Mouse (Mus musculus): ENCODE measurements around the gene Lurap1. TPM values are rescaled to one million over a fixed set of nuclear protein-coding genes. Genes with fewer than 3 reads are reported as not detected.

Gene Lurap1
- polyA plus RNA-seq, 1 experiment from 2014 or later: 2.2 TPM

- DNase-seq (ENCODE audit: low spot score): no peak
- Histone ChIP-seq H3K4me3 (peak overlapping the region; percentile 86), H3K27ac (replicated peaks) (peak overlapping the region; percentile 97), H3K36me3 (replicated peaks) (peaks cover 43% of the 10 kb centered on the region), H3K27me3 (replicated peaks; ENCODE audit: low read depth, poor library complexity, severe bottlenecking) (no peaks in the 10 kb centered on the region), H3K9me3 (peaks cover 3% of the 10 kb centered on the region; the same call in 1 of the 2 replicates), H3K4me1 (peaks cover 16% of the 10 kb centered on the region)
- WGBS: 25% methylated on average over 4 of the region's 4 CpGs
These were observed 296 bp downstream of the Lurap1 start for GRCm38 (mm10) chr4:116150862-116151221.

DNA sequence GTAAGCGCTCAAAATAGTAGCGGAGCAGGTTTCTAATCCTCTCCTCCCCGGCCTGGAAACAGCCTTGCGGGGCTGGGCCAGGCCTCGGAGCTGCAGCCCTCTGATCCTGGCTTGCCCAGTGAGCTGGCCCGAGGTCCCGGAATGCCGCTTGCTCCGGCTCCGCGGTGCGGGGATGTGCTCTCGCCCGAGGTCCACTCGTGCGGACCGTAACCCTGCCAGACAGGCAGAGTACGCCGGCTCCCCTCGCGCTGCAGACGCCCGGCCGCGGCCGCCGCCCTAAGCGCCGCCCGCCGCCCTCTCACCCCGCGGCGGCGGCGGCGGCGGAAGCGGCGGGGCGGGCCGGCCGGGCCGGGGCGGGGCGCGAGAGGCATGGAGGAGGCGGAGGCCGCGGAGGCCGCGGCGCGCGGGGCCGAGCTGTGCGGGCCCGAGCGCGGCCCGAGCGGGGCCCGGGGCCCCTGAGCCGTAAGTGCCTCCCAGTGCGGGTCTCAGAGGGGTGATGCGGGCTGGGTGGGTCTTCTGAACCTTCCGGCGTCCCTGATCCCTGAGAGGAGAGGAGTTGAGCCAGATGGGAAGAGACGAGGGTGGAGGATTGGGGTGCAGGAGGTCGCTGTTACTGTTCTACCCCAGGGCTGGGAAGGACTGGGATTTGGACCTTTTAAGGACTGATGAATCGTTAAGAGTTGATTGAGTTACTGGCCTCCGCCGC, 829 bp downstream of the Lurap1 start:
- DNase-seq (ENCODE audit: low spot score): peak; percentile 83
- peaks cover 16% of the 10 kb centered on the region for H3K4me1 ChIP-seq
- H3K4me3 ChIP-seq: peak overlapping the region; percentile 86
- peaks cover 38% of the 10 kb centered on the region for H3K36me3 ChIP-seq (replicated peaks)
- 3% methylated on average over 73 of the region's 73 CpGs for WGBS
- peaks cover 3% of the 10 kb centered on the region; the same call in 1 of the 2 replicates for H3K9me3 ChIP-seq
- H3K27ac ChIP-seq (replicated peaks): peak overlapping the region; percentile 97
- H3K27me3 ChIP-seq (replicated peaks; ENCODE audit: low read depth, poor library complexity, severe bottlenecking): no peaks in the 10 kb centered on the region

DNA sequence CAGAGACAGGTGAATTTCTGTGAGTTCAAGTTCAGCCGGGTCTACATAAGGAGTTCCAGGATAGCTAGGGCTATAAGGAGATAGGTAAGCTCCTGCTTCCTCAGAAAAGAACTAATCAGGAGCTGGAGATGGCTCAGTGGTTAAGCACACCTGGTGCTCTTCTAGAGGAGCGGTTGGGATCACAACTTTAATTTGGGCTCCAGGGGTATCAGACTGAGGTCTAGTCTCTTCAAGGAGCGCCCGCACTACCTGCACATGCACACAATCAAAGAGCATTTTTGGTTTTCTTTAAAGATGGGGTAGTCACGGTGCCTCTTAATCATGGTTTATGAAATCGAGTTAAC, 1.4 kb downstream of the Lurap1 start:
- Histone ChIP-seq H3K4me1 (peaks cover 19% of the 10 kb centered on the region), H3K27ac (replicated peaks) (peak overlapping the region; percentile 97), H3K27me3 (replicated peaks; ENCODE audit: low read depth, poor library complexity, severe bottlenecking) (peaks cover 3% of the 10 kb centered on the region; the same call in 1 of the 2 replicates), H3K9me3 (peaks cover 3% of the 10 kb centered on the region; the same call in 1 of the 2 replicates), H3K36me3 (replicated peaks) (peaks cover 32% of the 10 kb centered on the region), H3K4me3 (peak overlapping the region; percentile 86)
- no peak for DNase-seq (ENCODE audit: low spot score)
- WGBS: 21% methylated on average over 6 of the region's 6 CpGs

- Histone ChIP-seq H3K27ac (replicated peaks) (peak overlapping the region; percentile 82), H3K9me3 (peaks cover 3% of the 10 kb centered on the region; the same call in 1 of the 2 replicates), H3K4me3 (peak overlapping the region; percentile 83), H3K27me3 (replicated peaks; ENCODE audit: low read depth, poor library complexity, severe bottlenecking) (peaks cover 37% of the 10 kb centered on the region), H3K4me1 (peaks cover 20% of the 10 kb centered on the region), H3K36me3 (replicated peaks) (no peaks in the 10 kb centered on the region)
- DNase-seq (ENCODE audit: low spot score): peak; percentile 71
- WGBS: under 1% methylated on average over 47 of the region's 47 CpGs
These were observed 7.0 kb downstream of the Lurap1 start for GRCm38 (mm10) chr4:116143891-116144717.

- Histone ChIP-seq H3K27ac (replicated peaks) (no peak overlapping the region), H3K27me3 (replicated peaks; ENCODE audit: low read depth, poor library complexity, severe bottlenecking) (peaks cover 37% of the 10 kb centered on the region), H3K9me3 (peaks cover 3% of the 10 kb centered on the region; the same call in 1 of the 2 replicates), H3K36me3 (replicated peaks) (no peaks in the 10 kb centered on the region), H3K4me1 (peaks cover 20% of the 10 kb centered on the region), H3K4me3 (peak overlapping the region; percentile 83)
- 16% methylated on average over 7 of the region's 7 CpGs for WGBS
- no peak for DNase-seq (ENCODE audit: low spot score)
These were observed 7.8 kb downstream of the Lurap1 start for GRCm38 (mm10) chr4:116143317-116143811.

DNA sequence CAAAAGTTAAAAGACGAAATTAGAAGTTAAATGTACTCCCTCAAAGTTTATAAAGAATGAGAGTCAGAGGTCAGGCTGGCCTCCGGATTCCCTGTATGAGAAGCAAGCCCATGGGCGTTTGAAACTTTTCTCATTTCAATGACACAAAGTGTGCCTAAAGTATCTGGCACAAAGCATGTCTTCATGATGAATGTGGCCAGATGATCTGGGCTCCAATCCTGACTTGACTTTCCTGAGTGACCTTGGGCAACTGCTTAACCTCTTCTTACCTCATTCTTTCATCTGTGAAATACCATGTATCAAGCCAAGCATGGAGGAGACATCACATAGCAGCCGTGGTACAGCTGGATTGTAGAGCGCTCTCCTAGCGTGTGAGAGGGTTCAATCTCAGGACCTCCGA, 8.9 kb downstream of the Lurap1 start:
- H3K27ac ChIP-seq (replicated peaks): no peak overlapping the region

DNA sequence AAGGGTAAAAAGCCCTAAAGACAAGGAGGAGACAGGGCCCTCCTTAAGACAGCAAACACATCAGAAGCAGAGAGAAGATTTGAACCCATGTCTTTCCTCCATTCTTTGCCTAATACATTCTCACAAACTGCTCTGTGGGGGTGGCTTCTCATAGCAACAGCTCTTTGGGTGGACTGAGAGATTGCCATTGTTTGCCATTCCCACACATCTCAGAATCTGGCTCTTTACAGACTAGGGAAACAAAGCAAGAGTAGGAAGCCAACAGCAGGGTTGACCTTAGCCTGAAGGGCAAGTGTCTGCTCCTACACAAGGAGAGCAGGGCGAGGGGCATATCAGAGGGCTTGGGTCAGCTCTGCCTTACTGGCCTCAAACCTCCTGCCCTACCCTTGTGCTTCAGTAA, 9.4 kb downstream of the Lurap1 start:
- peaks cover 25% of the 10 kb centered on the region for H3K4me1 ChIP-seq
- no peak overlapping the region for H3K27ac ChIP-seq (replicated peaks)
- H3K27me3 ChIP-seq (replicated peaks; ENCODE audit: low read depth, poor library complexity, severe bottlenecking): peaks cover 37% of the 10 kb centered on the region
- no peak for DNase-seq (ENCODE audit: low spot score)
- no peak overlapping the region for H3K4me3 ChIP-seq
- H3K36me3 ChIP-seq (replicated peaks): no peaks in the 10 kb centered on the region
- WGBS: 71% methylated on average over 1 of the region's 1 CpGs
- H3K9me3 ChIP-seq: no peaks in the 10 kb centered on the region

More for the DNA sequence above, 8.9 kb downstream of the Lurap1 start:
- Histone ChIP-seq H3K27me3 (replicated peaks; ENCODE audit: low read depth, poor library complexity, severe bottlenecking) (peaks cover 37% of the 10 kb centered on the region), H3K36me3 (replicated peaks) (no peaks in the 10 kb centered on the region), H3K4me3 (no peak overlapping the region), H3K9me3 (peaks cover 2% of the 10 kb centered on the region; the same call in 1 of the 2 replicates), H3K4me1 (peaks cover 24% of the 10 kb centered on the region)
- WGBS: 82% methylated on average over 7 of the region's 7 CpGs
- DNase-seq (ENCODE audit: low spot score): no peak

DNA sequence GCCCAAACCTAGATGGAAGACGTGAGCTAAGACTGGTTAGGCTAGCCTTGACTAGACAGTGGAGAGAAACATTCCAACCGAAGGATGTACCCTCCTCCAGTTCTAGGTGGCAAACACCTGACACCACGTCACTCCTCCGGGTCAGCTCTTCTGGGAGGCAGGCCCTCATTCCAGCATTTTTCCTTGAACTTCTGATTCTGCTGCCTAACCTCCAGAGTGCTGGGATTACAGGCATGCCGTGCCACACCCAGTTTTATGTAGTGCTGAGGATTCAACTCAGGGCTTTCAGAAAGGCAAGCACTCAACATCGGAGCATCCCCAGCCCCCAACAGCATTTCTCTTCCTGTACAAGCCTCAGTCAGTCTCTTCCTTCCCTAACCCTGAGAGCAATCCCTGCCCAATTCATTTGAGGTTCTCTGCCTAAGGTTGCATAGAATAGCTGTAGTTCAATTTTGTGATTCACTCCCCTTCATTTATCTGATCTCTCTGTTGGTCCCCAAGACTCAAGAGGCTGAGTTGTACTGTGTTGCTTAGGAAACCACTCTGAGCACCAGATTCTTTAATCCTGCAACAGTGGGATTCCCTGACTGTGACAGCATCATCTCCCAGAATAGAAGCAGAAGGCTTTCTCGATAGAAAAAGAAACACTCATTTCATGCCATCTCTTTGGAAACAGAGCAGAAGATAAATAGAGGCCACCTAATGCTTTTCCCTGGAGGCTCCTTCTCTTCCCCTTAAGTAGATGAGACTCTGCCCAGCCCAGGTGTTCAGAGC, 10.2 kb downstream of the Lurap1 start:
- Histone ChIP-seq H3K4me1 (peaks cover 25% of the 10 kb centered on the region), H3K27ac (replicated peaks) (no peak overlapping the region), H3K27me3 (replicated peaks; ENCODE audit: low read depth, poor library complexity, severe bottlenecking) (peaks cover 37% of the 10 kb centered on the region), H3K4me3 (no peak overlapping the region), H3K9me3 (no peaks in the 10 kb centered on the region), H3K36me3 (replicated peaks) (no peaks in the 10 kb centered on the region)
- no peak for DNase-seq (ENCODE audit: low spot score)
- 85% methylated on average over 7 of the region's 7 CpGs for WGBS

GRCm38 (mm10) chr4:116137421-116137996, 13.6 kb downstream of the Lurap1 start:
- no peaks in the 10 kb centered on the region for H3K36me3 ChIP-seq (replicated peaks)
- no peak overlapping the region for H3K4me3 ChIP-seq
- no peaks in the 10 kb centered on the region for H3K9me3 ChIP-seq
- 53% methylated on average over 13 of the region's 13 CpGs for WGBS
- DNase-seq (ENCODE audit: low spot score): no peak
- no peak overlapping the region for H3K27ac ChIP-seq (replicated peaks)
- H3K27me3 ChIP-seq (replicated peaks; ENCODE audit: low read depth, poor library complexity, severe bottlenecking): peaks cover 12% of the 10 kb centered on the region
- peaks cover 8% of the 10 kb centered on the region; the same call in 1 of the 2 replicates for H3K4me1 ChIP-seq

DNA sequence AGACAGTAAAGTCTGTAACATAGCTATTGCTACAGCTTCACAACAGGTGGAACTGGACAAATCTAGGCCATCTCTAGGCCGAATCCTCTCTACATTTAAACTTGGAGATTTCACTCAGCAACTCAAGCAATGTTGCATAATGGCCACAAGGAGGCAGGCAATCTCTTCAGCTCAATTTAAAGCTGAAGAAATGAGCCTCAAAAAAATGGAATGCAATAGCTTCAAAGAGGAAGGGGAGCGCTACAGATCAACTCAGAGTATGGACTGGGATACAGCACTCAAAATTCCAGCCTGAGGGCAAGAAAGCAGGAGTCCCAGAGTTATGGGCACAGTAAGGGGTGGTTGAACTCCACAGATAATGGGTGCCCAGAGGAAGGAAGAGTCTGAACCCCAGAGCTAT, 16.1 kb downstream of the Lurap1 start:
- H3K4me3 ChIP-seq: no peak overlapping the region
- 52% methylated on average over 2 of the region's 2 CpGs for WGBS
- peaks cover 16% of the 10 kb centered on the region for H3K36me3 ChIP-seq (replicated peaks)
- peaks cover 8% of the 10 kb centered on the region; the same call in 1 of the 2 replicates for H3K4me1 ChIP-seq
- no peak overlapping the region for H3K27ac ChIP-seq (replicated peaks)
- no peak for DNase-seq (ENCODE audit: low spot score)
- H3K9me3 ChIP-seq: no peaks in the 10 kb centered on the region
- H3K27me3 ChIP-seq (replicated peaks; ENCODE audit: low read depth, poor library complexity, severe bottlenecking): no peaks in the 10 kb centered on the region

DNA sequence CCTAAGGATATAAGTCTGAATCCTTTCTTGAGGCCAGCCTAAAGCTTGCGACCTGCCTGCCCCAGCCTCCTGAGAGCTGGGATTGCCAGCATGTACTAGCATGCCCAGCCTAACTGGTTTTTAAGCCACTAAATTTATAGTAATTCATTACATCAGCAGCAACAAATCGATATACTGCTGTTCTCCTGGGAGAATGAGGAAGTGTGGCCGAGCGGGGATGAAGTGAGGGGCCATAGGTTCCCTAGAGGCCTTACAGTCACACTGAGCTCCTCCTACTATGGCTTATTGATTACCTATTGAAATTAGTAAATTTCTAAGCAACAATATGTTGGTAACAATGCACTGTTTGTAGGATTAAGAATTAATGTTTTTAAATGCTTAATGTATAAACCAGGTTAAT, 18.0 kb downstream of the Lurap1 start:
- Histone ChIP-seq H3K9me3 (no peaks in the 10 kb centered on the region), H3K4me1 (peaks cover 8% of the 10 kb centered on the region; the same call in 1 of the 2 replicates), H3K27me3 (replicated peaks; ENCODE audit: low read depth, poor library complexity, severe bottlenecking) (no peaks in the 10 kb centered on the region), H3K27ac (replicated peaks) (no peak overlapping the region), H3K36me3 (replicated peaks) (peaks cover 16% of the 10 kb centered on the region), H3K4me3 (no peak overlapping the region)
- DNase-seq (ENCODE audit: low spot score): no peak
- 88% methylated on average over 4 of the region's 4 CpGs for WGBS

- Histone ChIP-seq H3K27me3 (replicated peaks; ENCODE audit: low read depth, poor library complexity, severe bottlenecking) (no peaks in the 10 kb centered on the region), H3K36me3 (replicated peaks) (peaks cover 16% of the 10 kb centered on the region), H3K4me1 (peaks cover 20% of the 10 kb centered on the region), H3K4me3 (no peak overlapping the region), H3K9me3 (no peaks in the 10 kb centered on the region), H3K27ac (replicated peaks) (no peak overlapping the region)
- WGBS: 77% methylated on average over 6 of the region's 6 CpGs
- DNase-seq (ENCODE audit: low spot score): no peak
These were observed 23.2 kb downstream of the Lurap1 start for GRCm38 (mm10) chr4:116127956-116128355.

Measured in embryonic facial prominence, embryonic 10.5 days (tissue).